Comparison of ENCODE assay signal across 2 mouse cellular contexts in the genomic region with DNA sequence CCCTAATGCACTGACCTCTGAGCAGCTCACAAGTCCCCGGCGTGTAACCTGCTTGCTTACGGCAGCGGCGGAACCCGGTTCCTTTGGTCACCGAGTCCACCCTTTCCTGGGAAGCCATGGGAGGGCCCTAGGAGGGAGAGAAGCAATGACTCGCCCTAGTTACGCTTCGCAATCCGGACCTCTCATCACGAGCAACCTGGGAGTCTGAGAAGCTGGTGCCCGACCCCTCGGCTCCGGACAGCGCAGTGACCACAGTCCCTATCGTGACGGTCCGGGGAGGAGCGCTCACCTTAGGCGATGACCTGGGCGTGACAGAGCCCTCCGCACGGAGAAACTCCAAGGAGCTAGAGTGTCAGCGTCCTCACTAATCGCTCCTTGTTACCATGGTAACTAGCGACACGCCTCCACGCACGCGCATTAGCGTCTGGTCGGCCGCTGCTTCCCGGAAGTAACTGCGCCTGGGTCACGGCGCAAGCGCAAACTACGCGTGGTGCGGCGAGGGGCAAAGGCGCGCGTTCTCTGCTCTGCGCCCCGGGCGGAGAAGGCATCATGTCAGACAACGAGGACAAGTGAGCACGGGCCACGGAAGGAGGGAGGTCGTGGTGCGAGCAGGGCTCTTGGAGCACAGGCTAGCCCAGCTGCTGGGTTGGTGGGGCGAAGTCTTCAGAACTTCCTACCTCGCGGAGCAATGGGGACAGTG.
A peak's percentile ranks its signal among the peaks of the same experiment; 100 is the strongest.
TF ChIP-seq lines count a peak whose summit lies in the region.

A gene (plus strand): TSS at position 144 of the 700 bp plus-strand sequence.
A gene (minus strand): TSS at position 388 of the 700 bp plus-strand sequence.

TF ChIP-seq in C2C12, 6 proteins besides CTCF, POLR2A, EP300 and RAD21 (continued from another document):
- TF ChIP-seq FOSL1 (IDR thresholded peaks at IDR 0.05; ENCODE audit: insufficient read depth, low read length, poor library complexity, severe bottlenecking) (no peak), MYOD1 (IDR thresholded peaks at IDR 0.05; ENCODE audit: control insufficient read depth, insufficient read length, low read depth) (no peak), CEBPB (IDR thresholded peaks at IDR 0.05; ENCODE audit: low read depth) (no peak)

TF ChIP-seq in myocyte, 11 proteins besides CTCF, POLR2A, EP300 and RAD21 (continued from another document):
- TF ChIP-seq TCF3 (IDR thresholded peaks at IDR 0.05; ENCODE audit: insufficient read length, low read depth), result no peak
- no peak for TF ChIP-seq USF1 (IDR thresholded peaks at IDR 0.05; ENCODE audit: low read depth)
- no peak for TF ChIP-seq CEBPB (IDR thresholded peaks at IDR 0.05; ENCODE audit: insufficient read depth, poor library complexity, severe bottlenecking)
- TF ChIP-seq MAX (IDR thresholded peaks at IDR 0.05; ENCODE audit: low read depth), result no peak
- peak; percentile 100 for TF ChIP-seq POLR2AphosphoS2 (IDR thresholded peaks at IDR 0.05; ENCODE audit: insufficient read length, low read depth)
- TF ChIP-seq TCF12 (IDR thresholded peaks at IDR 0.05; ENCODE audit: insufficient read depth, poor library complexity, severe bottlenecking), result no peak
- TF ChIP-seq SRF (IDR thresholded peaks at IDR 0.05; ENCODE audit: control insufficient read depth, insufficient read length, low read depth), result no peak
- TF ChIP-seq MYOG (IDR thresholded peaks at IDR 0.05; ENCODE audit: control insufficient read depth in 1 of 3, insufficient read depth in 1 of 3, insufficient read length in 2 of 3, low read depth in 2 of 3), result no peak
- no peak for TF ChIP-seq REST (IDR thresholded peaks at IDR 0.05; ENCODE audit: insufficient read depth, insufficient read length)
